Mouse (Mus musculus) layer of hippocampus, postnatal 36 days (tissue): ENCODE results near the gene Dimt1. TPM values are rescaled to one million over a fixed set of nuclear protein-coding genes. Genes with fewer than 3 reads are reported as not detected.
"Not testable (repeated sequence)": the region's sequence is repeated elsewhere in the genome, so short reads cannot be mapped to it uniquely, and the experiment has no call there.

Source experiments
- DNase-seq, 2 experiments: peaks; one replicate each; pipeline ENCODE4 v3.0.0; 2022
- total RNA-seq, 2 experiments: library from RNA; stranded (reverse); gene quantifications; 2 replicates each; pipeline ENCODE4 v1.2.3; 2021

Gene Dimt1
- total RNA-seq, 2 experiments from 2014 or later = 23.5 to 27.1 TPM

DNA sequence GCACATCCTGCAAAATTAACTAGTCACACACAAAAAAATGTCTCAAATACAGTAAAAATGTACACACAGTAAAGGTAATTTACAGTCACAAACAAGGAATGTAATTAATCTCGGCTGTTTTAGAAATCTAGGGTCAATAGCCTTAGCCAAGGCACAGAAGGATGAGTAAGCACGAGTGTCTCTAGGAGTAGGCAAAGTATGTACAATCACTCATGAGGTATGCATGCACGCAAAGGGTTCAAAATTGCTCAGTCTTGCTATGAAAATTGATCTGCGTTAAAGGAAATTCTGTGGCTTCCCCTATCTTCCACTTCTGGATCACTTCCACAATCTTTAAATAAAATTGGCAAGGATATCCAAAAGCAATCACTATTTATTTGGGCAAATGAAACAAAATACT, 14.6 kb downstream of the Dimt1 start:
- DNase-seq = no peak

DNA sequence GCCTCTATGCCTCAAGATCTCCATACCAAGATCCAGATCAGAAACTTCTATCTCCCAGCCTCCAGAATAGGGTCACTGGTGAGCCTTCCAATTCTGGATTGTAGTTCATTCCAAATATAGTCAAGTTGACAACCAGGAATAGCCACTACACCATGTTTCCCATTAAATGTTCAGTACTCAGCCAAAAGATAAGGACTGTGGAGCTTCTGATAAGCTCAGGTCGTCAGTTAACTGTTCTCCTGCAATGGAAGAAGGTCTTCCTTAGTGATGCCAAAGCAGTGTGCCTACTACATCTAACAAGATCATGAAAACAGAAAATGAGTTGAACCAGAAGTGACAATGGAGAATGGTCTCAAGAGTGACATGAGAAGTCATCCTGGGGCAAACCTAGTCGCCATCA, 50.0 kb downstream of the Dimt1 start:
- no peak for DNase-seq

- DNase-seq = not testable (repeated sequence)
These were observed 50.6 kb downstream of the Dimt1 start for GRCm38 (mm10) chr13:106997557-106997956.

DNA sequence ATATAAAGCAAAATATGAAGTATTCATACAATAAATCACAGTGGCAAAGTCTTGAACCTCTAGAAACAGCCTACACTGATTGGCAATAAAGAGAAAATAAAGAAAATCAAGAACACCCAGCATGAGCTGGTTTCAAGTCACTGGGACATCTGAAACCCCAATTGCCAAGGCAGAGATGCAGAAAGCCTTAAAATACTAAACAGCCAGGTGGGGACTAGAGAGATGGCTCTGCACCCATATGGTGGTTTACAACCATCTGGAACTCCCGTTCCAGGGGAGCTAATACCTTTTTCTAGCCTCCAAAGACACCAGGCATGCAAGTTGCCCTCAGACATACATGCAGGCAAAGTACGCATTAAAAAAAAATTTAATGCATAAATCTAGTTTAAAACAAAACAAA, 51.1 kb downstream of the Dimt1 start:
- no peak for DNase-seq

- no peak for DNase-seq
These were observed 51.7 kb downstream of the Dimt1 start for GRCm38 (mm10) chr13:106998671-106999070.

DNA sequence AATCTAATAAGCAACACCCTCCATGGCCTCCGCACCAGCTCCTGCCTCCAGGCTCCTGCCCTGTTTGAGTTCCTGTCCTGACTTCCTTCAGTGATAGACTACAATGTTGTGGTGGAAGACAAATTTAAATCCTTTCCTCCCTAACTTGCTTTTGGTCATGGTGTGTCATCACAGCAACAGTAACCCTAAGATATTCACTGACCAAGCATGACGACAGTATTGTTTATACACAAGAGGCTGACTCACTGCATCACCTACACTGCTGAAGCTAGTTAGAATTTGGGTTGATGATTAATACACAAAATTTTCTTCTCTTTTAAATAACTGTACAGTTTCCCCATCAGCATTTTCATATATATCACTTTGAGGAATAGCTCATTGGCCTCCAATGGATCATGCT, 56.3 kb downstream of the Dimt1 start:
- DNase-seq = no peak

DNA sequence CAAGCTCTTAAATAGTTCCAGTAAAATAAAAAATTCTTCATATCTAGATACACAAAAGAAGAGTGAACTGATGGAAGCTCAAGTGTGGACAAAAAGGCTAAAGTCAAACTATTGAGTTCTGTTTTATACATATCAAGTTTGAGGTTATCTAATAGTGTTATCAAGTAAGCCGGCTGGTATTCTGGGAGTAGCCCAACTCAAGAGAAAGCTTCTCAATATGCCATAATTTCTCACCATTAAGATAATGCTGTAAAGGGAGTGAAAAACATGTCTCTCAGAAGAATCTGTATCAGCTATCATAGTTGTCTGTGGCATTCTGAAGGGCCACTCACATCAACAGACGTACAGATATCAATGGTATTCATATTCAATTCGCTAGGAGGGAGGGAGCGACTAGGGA, 61.2 kb downstream of the Dimt1 start:
- no peak for DNase-seq

Other genes starting within 250 kb of the Dimt1 start
- gene Ipo11, start 10.2 kb upstream of the Dimt1 start, total RNA-seq = 10 to 100 TPM; 68.2 to 69.2 TPM
- 100 to 1,000 TPM; 117 to 123 TPM for gene Kif2a, start 75.0 kb downstream of the Dimt1 start, total RNA-seq